Mouse (Mus musculus) layer of hippocampus, postnatal 25 days (tissue): Measurements from ENCODE around the gene Gm12166. TPM values are rescaled to one million over a fixed set of nuclear protein-coding genes. Genes with fewer than 3 reads are reported as not detected.
A peak's percentile ranks its signal among the peaks of the same experiment; 100 is the strongest.
"Not testable (repeated sequence)": the region's sequence is repeated elsewhere in the genome, so short reads cannot be mapped to it uniquely, and the experiment has no call there.

Experiments
- DNase-seq, 2 experiments: peaks; one replicate each; pipeline ENCODE4 v3.0.0; 2022; ENCODE audit warnings: mixed read lengths in 2 of 2, low spot score in 1 of 2; ENCODE audit errors: extremely low spot score in 1 of 2
- total RNA-seq, 2 experiments: library from RNA; stranded (reverse); gene quantifications; 2 replicates each; pipeline ENCODE4 v1.2.3; 2021

Gene Gm12166
- total RNA-seq, 2 experiments from 2014 or later = 3.4 to 4.2 TPM

- DNase-seq = no peak
Observed at GRCm38 (mm10) chr11:46056770-46057411, 4.8 kb upstream of the Gm12166 start.

- DNase-seq = peak; percentile 48 to 51
Observed at GRCm38 (mm10) chr11:46055896-46056769, 4.0 kb upstream of the Gm12166 start, which contains the start of gene Adam19. TSS of gene Adam19 (plus strand) at chr11:46055992.

- DNase-seq = no peak
Observed at GRCm38 (mm10) chr11:46054911-46055895, 3.1 kb upstream of the Gm12166 start.

- DNase-seq = no peak
Observed at GRCm38 (mm10) chr11:46054311-46054710, 2.2 kb upstream of the Gm12166 start.

- DNase-seq = not testable (repeated sequence)
Observed at GRCm38 (mm10) chr11:46053457-46053856, 1.3 kb upstream of the Gm12166 start.

GRCm38 (mm10) chr11:46047264-46047663 is 4.9 kb downstream of the Gm12166 start:
- DNase-seq = no peak

- DNase-seq = no peak
Observed at GRCm38 (mm10) chr11:46044781-46045180, 7.3 kb downstream of the Gm12166 start.

GRCm38 (mm10) chr11:46041607-46042267 is 10.4 kb downstream of the Gm12166 start:
- no peak for DNase-seq

GRCm38 (mm10) chr11:46040841-46041556 is 11.1 kb downstream of the Gm12166 start:
- DNase-seq = no peak

- DNase-seq = no peak
Observed at GRCm38 (mm10) chr11:46039335-46039734, 12.8 kb downstream of the Gm12166 start.

GRCm38 (mm10) chr11:46038901-46039300 is 13.2 kb downstream of the Gm12166 start:
- no peak for DNase-seq

GRCm38 (mm10) chr11:46036374-46036773 is 15.7 kb downstream of the Gm12166 start:
- DNase-seq = no peak

- DNase-seq = no peak
Observed at GRCm38 (mm10) chr11:46032956-46033355, 19.2 kb downstream of the Gm12166 start.

GRCm38 (mm10) chr11:46031470-46031869 is 20.7 kb downstream of the Gm12166 start:
- no peak for DNase-seq

- DNase-seq = no peak
Observed at GRCm38 (mm10) chr11:46030026-46030425, 22.1 kb downstream of the Gm12166 start.

GRCm38 (mm10) chr11:46029485-46029884 is 22.6 kb downstream of the Gm12166 start:
- no peak for DNase-seq

GRCm38 (mm10) chr11:46027952-46028814 is 23.9 kb downstream of the Gm12166 start:
- no peak for DNase-seq

- DNase-seq = no peak
Observed at GRCm38 (mm10) chr11:46025962-46026392, 26.1 kb downstream of the Gm12166 start.
